Mouse (Mus musculus) left cerebral cortex, adult 2 months (tissue): ENCODE data around the gene Rsad2. TPM values are rescaled to one million over a fixed set of nuclear protein-coding genes. Genes with fewer than 3 reads are reported as not detected.
"Not testable (repeated sequence)": the region's sequence is repeated elsewhere in the genome, so short reads cannot be mapped to it uniquely, and the experiment has no call there.

Experiments used
- DNase-seq, 2 experiments: peaks; one replicate each; pipeline ENCODE4 v3.0.0; 2021 to 2022; ENCODE audit warnings: low spot score in 2 of 2, mixed read lengths in 1 of 2; ENCODE audit errors: extremely low spot score in 1 of 2
- H3K27ac ChIP-seq: fragments of 200-600 bp; 2 replicates; pipeline ENCODE4 v1.8.1; 2022
- H3K4me3 ChIP-seq: fragments of 200-600 bp; 2 replicates; pipeline ENCODE4 v1.8.1; 2022
- CTCF ChIP-seq: fragments of 200-600 bp; IDR thresholded peaks from 2 replicates; pipeline ENCODE4 v1.8.1; 2022; ENCODE audit warnings: antibody characterized with exemption, mild to moderate bottlenecking, moderate library complexity
- intact Hi-C: fragments of 180-260 bp; cut with DNase I; formaldehyde crosslinking; loops from one replicate; pipeline ENCODE4 v1.15.1; 2025
- long read RNA-seq, 2 experiments: library from polyadenylated mRNA; stranded (forward); transcript quantifications; one replicate each; pipeline ENCODE4 v2.0.0; 2021; ENCODE audit warnings: borderline mapping rate in 2 of 2
- total RNA-seq, 2 experiments: library from RNA; stranded (reverse); gene quantifications; 2 replicates each; pipeline ENCODE4 v1.2.3; 2021

Rsad2 gene
- total RNA-seq: 1 to 10 TPM in 1 of 2 experiments, under 1 TPM in 1; 0.66 to 1.3 TPM
- long read RNA-seq, experiment 1, partial matches to known transcripts: 0 of 3 reads
- long read RNA-seq, experiment 1, other reads (novel, unspliced or antisense): 0 of 3 reads
- long read RNA-seq, experiment 2, partial matches to known transcripts: 0 of 1 reads
- long read RNA-seq, experiment 2, other reads (novel, unspliced or antisense): 1 of 1 reads

DNA sequence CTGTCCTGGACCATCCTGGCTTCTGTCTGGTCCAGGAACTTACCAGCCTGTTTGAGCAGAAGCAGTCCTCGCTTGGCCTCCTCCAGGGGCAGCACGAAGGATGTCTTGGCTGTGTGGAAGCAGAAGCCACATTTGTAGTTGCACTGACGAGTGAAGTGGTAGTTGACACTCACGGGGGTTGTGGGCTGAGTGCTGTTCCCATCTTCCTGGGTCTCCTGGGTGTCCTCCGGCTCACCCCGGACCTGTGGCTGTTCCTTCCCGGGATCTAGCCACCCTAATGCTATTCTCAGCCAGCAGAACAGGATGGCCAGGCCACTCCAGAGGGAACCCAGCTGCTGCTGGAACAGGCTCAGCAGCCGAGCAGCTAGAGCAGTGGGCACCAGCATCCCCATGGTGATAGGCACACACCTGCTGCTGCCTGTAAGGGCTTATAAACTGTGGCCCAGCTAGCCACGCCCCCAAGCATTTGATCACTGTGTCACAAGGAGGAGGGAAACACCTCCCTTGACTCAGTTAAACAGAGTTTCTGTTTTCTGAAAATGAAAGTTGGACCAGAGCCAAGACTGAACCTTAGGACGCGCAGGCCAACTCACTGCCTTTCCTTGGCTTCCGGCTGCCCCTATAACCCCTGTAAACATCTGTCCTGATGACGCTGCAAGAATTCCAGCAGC lies at the start of gene Rsad2:
TSS of gene Rsad2 (minus strand) at position 425 of the 671 bp plus-strand sequence.
- TF ChIP-seq CTCF: no peak
- H3K4me3 ChIP-seq: peak within 1 kb of the TSS; percentile 28
- intact Hi-C loops: no loop called here
- peak; percentile 15 to 22 for DNase-seq
- no peak within 1 kb of the TSS for H3K27ac ChIP-seq

DNA sequence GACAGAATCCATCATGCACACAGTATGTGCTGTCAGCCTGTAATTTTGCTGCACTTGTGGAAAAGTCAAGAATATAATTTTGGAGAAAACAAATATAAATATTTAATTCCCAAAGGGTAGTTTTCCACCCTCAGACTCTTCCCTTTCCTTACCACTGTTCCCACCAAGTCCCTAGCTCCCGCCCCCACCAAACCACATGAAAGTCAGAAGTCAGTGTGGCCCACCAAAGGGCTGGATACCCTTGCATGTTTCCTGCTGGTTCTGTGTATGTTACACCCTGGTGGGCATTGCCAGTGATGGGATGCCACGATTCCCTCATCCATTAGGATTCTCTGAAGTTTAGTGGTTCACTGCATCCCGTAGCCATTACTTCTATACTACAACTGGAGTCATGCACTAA lies 44.8 kb upstream of the Rsad2 start:
- no peak overlapping the region for H3K27ac ChIP-seq

DNA sequence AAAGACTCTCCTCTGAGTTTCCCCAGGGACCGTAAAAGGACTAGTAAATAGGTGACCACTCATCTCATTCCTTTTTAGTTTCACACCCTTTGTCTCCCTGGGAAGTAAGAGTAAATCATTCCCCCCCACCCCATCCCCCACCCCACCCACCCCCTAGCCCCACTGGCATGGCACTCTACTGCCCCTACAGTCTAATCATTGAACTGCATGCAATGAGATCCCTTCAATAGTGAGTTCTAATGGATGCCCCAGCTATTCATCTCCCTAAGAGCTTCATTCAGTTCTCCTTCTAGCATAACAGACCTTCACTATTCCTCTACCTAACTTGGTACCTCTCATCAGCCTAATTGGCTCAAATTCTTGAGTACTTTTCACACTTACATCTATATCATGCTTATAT lies 33.7 kb upstream of the Rsad2 start:
- intact Hi-C loops: no loop called here
- Histone ChIP-seq H3K4me3 (no peak overlapping the region), H3K27ac (no peak overlapping the region)
- TF ChIP-seq CTCF: peak; percentile 24
- DNase-seq: no peak

More for the DNA sequence above, 44.8 kb upstream of the Rsad2 start:
- no peak for TF ChIP-seq CTCF
- no peak overlapping the region for H3K4me3 ChIP-seq
- no peak for DNase-seq
- intact Hi-C loops: no loop called here

DNA sequence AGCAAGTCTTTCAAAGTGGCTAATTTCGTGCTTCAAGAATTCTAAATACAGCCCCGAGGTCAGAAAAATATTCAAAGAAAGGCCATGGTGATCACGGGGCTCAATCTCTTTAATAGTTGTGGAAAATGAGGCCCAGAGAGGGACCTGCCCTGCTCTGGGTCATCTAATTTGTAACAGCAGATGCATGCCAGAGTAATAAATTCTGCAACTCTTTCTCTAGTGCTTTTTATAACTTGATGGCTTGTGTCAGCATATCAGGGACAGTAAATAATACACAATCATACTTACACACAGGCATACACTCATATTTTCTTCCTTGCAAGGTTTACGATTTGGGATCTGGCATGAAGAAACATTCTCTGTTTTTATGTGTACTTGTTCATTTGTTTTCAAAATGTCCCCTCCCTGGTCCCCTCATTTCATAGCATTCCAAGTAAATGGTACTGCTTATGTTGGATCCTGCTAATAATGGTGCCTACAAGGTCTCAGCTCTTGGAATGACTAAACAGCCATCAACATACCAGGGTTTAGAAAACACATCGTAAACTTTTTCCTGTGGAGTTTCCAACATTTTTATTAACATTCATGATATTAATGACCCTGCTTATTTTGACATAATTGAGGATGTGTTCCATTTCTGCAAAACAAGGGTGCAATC lies 32.5 kb upstream of the Rsad2 start:
- intact Hi-C loops: no loop called here
- no peak for DNase-seq
- no peak overlapping the region for H3K4me3 ChIP-seq
- no peak overlapping the region for H3K27ac ChIP-seq
- no peak for TF ChIP-seq CTCF

DNA sequence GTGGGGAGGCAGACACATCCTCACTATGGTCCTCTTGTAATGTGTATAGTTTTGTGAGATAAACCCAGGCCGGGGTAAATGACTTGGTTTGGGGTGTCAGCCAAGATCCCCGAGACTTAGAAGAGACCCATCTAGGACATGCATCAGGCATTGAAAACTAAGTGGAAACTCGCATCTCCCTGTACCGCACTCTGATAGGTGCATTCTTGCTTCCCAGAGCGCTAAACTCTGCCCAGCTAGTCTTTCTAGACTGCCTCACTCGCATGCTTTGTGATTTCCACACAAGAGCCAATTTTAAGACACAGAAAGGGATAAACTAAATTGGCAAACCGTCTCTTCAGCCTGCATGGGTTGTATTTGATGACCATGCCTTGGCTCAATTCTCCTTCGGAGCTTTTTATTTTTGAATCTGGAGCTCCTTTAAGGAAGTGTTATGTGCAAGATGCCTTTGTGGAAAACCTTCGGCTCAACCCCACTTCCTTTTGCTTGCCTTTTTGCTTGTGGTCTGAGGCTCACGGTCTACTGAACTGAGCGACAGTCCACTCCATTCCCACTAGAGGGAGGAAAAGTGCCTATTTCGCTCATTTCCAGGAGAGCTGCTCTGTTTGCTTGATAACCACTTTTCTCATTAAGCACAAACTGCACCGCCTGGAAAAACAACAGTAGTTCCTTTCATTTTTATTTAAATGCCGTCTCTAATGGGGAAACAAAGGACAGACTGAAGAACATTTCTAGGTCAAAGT lies 31.8 kb upstream of the Rsad2 start:
- peak; percentile 28 to 34 for DNase-seq
- Histone ChIP-seq H3K27ac (no peak overlapping the region), H3K4me3 (no peak overlapping the region)
- intact Hi-C loops: no loop called here
- TF ChIP-seq CTCF: peak; percentile 68

DNA sequence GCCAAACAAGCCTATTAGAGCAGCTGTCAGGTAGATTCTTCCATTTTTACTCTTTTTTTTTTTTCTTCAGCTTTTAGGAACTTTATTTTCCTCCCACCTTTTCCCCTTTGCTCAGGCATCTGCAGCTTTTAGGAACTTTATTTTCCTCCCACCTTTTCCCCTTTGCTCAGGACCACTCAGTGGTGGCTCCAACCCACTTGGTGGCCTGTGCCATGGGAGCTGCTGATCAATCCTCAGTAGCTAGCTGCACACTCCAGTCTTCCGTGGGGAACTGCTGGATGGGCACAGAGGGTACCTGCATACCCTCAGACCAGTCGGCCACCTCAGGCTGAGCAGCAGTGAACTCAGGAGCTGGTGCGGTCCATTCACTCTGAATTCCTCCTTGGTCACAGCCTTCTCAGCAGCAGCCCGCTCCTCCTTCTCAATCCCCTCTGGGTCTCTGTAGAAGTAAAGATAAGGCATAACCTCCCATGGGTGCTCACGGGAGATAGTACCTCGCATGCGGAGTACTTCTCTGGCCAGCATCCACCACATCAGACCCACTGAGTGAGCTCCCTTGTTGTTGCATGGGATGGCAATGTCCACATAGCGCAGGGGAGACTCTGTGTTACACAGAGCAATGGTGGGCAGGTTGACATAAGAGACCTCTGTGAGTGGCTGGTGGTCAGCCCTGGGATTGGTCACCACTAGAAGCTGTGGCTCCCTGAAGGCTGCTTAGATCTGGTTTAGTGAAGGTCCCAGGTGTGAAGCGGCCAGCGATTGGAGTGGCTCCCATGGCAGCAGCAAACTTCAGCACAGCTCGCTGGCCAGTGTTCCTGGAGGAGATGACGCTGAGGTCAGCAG lies 29.7 kb upstream of the Rsad2 start:
- H3K27ac ChIP-seq, intact Hi-C loops: not testable (repeated sequence)

DNA sequence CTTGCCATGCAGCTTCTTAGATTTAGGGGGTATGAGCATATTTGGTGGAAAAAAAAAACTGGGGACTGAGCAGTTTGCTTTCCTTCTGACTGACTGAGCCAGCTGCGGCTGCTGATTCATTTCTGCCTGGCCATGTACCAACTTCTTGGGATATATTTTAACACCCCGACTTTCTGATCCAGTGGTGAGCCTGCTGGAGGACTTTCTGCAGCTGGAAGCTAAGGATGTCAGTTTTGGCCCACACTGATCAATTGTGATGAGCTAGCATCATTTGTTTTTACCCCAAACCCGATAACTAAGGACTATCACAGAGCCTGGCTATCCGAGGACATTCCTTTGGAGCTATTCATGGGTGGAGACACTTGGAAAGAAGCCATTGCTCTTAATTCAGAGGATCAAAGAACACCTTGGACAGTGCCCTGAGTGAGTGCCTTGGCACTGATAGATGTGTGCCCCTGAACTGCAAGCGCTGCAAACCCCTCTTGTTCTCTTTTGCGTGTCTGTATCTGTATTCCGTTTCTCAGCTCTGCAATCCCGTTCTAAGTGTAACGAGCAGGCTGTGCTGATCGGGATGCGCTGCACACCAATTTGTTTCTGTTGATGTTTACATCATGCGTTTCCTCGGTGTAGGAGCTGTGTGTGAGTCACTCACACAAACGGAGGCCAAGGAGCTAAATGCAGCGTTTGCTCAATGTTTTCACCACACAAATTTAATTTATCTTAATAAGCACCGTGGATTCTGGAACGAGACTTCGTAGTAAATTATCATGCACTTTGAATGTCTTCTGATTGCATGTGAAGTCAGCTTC lies 22.1 kb upstream of the Rsad2 start:
- Histone ChIP-seq H3K27ac (no peak overlapping the region), H3K4me3 (no peak overlapping the region)
- intact Hi-C loops: loop anchor here (10.0 kb wide), 1 partner anchor 856 kb away; no protein-coding TSS in a partner anchor
- DNase-seq: no peak
- TF ChIP-seq CTCF: no peak

More for the DNA sequence above, 29.7 kb upstream of the Rsad2 start:
- DNase-seq, H3K4me3 ChIP-seq: not testable (repeated sequence)

DNA sequence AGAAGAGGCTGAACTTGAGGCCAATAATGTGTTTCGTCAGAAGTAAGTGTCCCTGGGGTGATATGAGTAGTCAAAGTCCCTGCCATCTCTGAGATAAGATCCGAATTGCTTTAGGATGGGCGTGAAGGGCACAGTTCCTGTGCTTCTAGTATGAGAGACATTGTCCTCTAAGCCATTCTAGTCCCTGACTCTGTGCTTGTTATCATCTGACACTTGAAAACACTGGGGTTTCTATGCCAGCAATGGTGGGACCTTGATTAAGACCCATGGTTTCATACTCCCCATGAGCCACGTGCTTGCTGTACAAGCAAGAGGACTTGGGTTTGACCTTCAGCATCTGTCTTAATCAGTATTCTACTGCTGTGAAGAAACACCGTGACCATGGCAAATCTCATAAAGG lies 20.9 kb upstream of the Rsad2 start:
- DNase-seq: no peak
- H3K4me3 ChIP-seq: no peak overlapping the region
- intact Hi-C loops: loop anchor here (10.0 kb wide), 1 partner anchor 858 kb away; no protein-coding TSS in a partner anchor
- TF ChIP-seq CTCF: no peak
- H3K27ac ChIP-seq: no peak overlapping the region

DNA sequence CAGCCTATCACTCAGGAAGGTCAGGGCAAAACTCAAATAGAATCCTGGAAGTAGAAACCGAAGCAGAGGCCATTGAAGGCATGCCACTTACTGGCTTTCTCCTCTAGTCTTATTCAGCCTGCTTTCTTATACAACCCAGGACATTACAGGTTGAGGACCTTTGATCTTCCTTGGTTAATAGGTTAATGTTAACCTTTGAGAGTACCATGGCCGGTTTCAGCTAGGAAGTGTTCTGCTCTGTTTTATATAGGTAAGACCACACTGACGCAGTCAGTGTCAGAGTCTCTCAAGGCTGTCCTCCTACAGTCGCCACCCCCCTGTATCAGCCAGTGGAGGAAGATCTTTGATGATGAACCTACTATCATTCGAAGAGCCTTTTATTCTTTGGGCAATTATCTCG lies 17.5 kb upstream of the Rsad2 start:
- no peak for TF ChIP-seq CTCF
- intact Hi-C loops: loop anchor here (10.0 kb wide), 1 partner anchor 861 kb away; no protein-coding TSS in a partner anchor

DNA sequence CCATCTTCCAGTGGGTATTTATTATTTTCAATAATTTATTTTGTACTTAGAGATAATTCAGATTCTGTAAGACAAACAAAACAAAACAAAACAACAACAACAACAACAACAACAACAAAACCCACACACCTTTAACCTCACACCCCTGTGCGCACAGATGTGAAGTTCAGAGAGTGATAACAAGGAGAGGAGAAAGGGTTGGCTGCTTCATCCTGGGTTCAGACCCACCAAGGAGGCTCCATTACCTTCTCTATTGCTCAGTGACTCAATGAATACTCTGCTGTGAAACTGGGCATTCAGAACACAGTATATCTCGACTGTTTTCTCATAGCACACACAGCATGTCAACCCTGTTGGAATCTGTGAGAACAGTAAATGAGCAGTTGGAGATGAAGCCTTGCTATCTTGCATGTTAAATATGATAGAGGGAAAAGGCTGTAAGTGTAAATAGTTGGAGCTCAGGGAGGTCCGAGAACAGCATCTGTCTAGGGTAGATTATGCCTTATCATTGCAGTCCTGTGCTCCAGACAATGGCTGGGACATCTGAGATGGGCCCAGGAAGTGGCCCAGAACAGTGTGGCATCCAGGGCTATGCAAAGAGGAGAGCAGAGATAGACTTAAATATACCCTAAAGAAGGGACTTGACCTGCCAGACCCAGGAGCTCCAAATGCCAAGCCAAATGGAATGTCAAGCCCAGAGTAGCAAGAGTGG lies 16.7 kb upstream of the Rsad2 start:
- no peak for DNase-seq
- intact Hi-C loops: loop anchor here (10.0 kb wide), 1 partner anchor 862 kb away; no protein-coding TSS in a partner anchor
- no peak for TF ChIP-seq CTCF
- Histone ChIP-seq H3K4me3 (no peak overlapping the region), H3K27ac (no peak overlapping the region)

More for the DNA sequence above, 17.5 kb upstream of the Rsad2 start:
- DNase-seq: no peak
- no peak overlapping the region for H3K4me3 ChIP-seq
- no peak overlapping the region for H3K27ac ChIP-seq
